Mouse (Mus musculus) MEL (cell line): Measurements from ENCODE around the gene Defb20. TPM values are rescaled to one million over a fixed set of nuclear protein-coding genes. Genes with fewer than 3 reads are reported as not detected.

Source experiments
- DNase-seq: peaks from one replicate; pipeline ENCODE4 v3.0.0; 2011; ENCODE audit warnings: low read depth, low spot score
- H3K27ac ChIP-seq: 2 replicates; pipeline ENCODE4 v1.5.1; 2012; ENCODE audit warnings: low read depth, mild to moderate bottlenecking, control low read depth, low read length, moderate library complexity; ENCODE audit not compliant: control insufficient read depth
- H3K27me3 ChIP-seq, 2 experiments: fragments of 150-350 bp in 1 of 2; sonication (generic) in 1 of 2; 2 replicates each; pipeline ENCODE4 v1.6.1; 2012; ENCODE audit warnings: low read length in 2 of 2, mild to moderate bottlenecking in 2 of 2, improper control_type of control experiment in 1 of 2, moderate library complexity in 1 of 2; ENCODE audit not compliant: insufficient read depth in 2 of 2, control insufficient read depth in 1 of 2
- H3K36me3 ChIP-seq, 2 experiments: 2 replicates each; pipeline ENCODE4 v1.6.1; 2012 to 2014; ENCODE audit warnings: low read length in 2 of 2, improper control_type of control experiment in 1 of 2, inconsistent platforms in 1 of 2, mild to moderate bottlenecking in 1 of 2; ENCODE audit not compliant: insufficient read depth in 2 of 2, control insufficient read depth in 1 of 2
- H3K4me1 ChIP-seq, 2 experiments: fragments of 150-350 bp in 1 of 2; sonication (generic) in 1 of 2; 2 replicates each; pipeline ENCODE4 v1.6.1; 2012; ENCODE audit warnings: low read length in 2 of 2, improper control_type of control experiment in 1 of 2, mild to moderate bottlenecking in 1 of 2; ENCODE audit not compliant: insufficient read depth in 2 of 2, control insufficient read depth in 1 of 2
- H3K4me3 ChIP-seq, 2 experiments: fragments of 150-350 bp in 1 of 2; sonication (generic) in 1 of 2; 2 replicates each; pipeline ENCODE4 v1.5.1; 2012; ENCODE audit warnings: low read depth in 2 of 2, low read length in 2 of 2, mild to moderate bottlenecking in 2 of 2, moderate library complexity in 2 of 2, control low read depth in 1 of 2, improper control_type of control experiment in 1 of 2; ENCODE audit not compliant: control insufficient read depth in 1 of 2, insufficient read depth in 1 of 2
- H3K79me2 ChIP-seq: 2 replicates; pipeline ENCODE4 v1.6.1; 2012; ENCODE audit warnings: mild to moderate bottlenecking, low read length, moderate library complexity; ENCODE audit not compliant: control insufficient read depth, poor library complexity, insufficient read depth
- H3K9ac ChIP-seq: 2 replicates; pipeline ENCODE4 v1.6.1; 2012; ENCODE audit warnings: low read depth, mild to moderate bottlenecking, control low read depth, low read length, moderate library complexity; ENCODE audit not compliant: control insufficient read depth, poor library complexity, severe bottlenecking
- H3K9me3 ChIP-seq: fragments of 150-350 bp; sonication (generic); replicated peaks from 2 replicates; pipeline ENCODE4 v1.6.1; 2012; ENCODE audit warnings: mild to moderate bottlenecking, low read length, improper control_type of control experiment, moderate library complexity; ENCODE audit not compliant: insufficient read depth
- BHLHE40 ChIP-seq: IDR thresholded peaks from 2 replicates; pipeline ENCODE4 v1.6.1; 2012; ENCODE audit warnings: low read depth, mild to moderate bottlenecking, inconsistent platforms, low read length, improper control_type of control experiment, borderline replicate concordance
- CHD1 ChIP-seq: IDR thresholded peaks from 2 replicates; pipeline ENCODE4 v1.6.1; 2012; ENCODE audit warnings: low read depth, mild to moderate bottlenecking, inconsistent platforms, low read length, improper control_type of control experiment
- ETS1 ChIP-seq: IDR thresholded peaks from 2 replicates; pipeline ENCODE4 v1.6.1; 2012; ENCODE audit warnings: low read depth, mild to moderate bottlenecking, inconsistent platforms, low read length, improper control_type of control experiment, moderate library complexity
- MAX ChIP-seq: IDR thresholded peaks from 2 replicates; pipeline ENCODE4 v1.6.1; 2011; ENCODE audit warnings: low read length, improper control_type of control experiment
- MEF2A ChIP-seq: IDR thresholded peaks from 2 replicates; pipeline ENCODE4 v1.6.1; 2014; ENCODE audit warnings: low read depth, mild to moderate bottlenecking, inconsistent platforms, low read length, improper control_type of control experiment; ENCODE audit not compliant: poor library complexity, insufficient replicate concordance, severe bottlenecking; ENCODE audit errors: extremely low read depth
- SIN3A ChIP-seq: IDR thresholded peaks from 2 replicates; pipeline ENCODE4 v1.6.1; 2012; ENCODE audit warnings: low read length, improper control_type of control experiment, inconsistent platforms
- USF2 ChIP-seq, 2 experiments: IDR thresholded peaks; 2 replicates each; pipeline ENCODE4 v1.6.1; 2011 to 2012; ENCODE audit warnings: improper control_type of control experiment in 2 of 2, low read length in 2 of 2, borderline replicate concordance in 1 of 2, inconsistent platforms in 1 of 2, low read depth in 1 of 2, mild to moderate bottlenecking in 1 of 2; ENCODE audit not compliant: insufficient read depth in 1 of 2
- ZNF384 ChIP-seq: IDR thresholded peaks from 2 replicates; pipeline ENCODE4 v1.6.1; 2012; ENCODE audit warnings: low read depth, mild to moderate bottlenecking, inconsistent platforms, low read length, improper control_type of control experiment
- polyA plus RNA-seq, 2 experiments: library from polyadenylated mRNA; stranded (reverse) in 1 of 2; unstranded in 1 of 2; fragments of >175 nt in 1 of 2; fragments of >200 nt in 1 of 2; gene quantifications; 2 replicates each; pipeline versions ENCODE4 v1.2.1 to v1.2.4; 2012; ENCODE audit warnings: low replicate concordance in 2 of 2, low read depth in 1 of 2; ENCODE audit not compliant: insufficient read length in 2 of 2, insufficient read depth in 1 of 2, missing spikeins in 1 of 2
- total RNA-seq: library from RNA; depleted of rRNA; stranded (reverse); fragments of 300-350 nt; gene quantifications from 2 replicates; pipeline ENCODE4 v1.2.3, GENCODE M21; 2012; rRNA removed

Gene Defb20
- total and polyA plus RNA-seq, 3 experiments, result not detected

DNA sequence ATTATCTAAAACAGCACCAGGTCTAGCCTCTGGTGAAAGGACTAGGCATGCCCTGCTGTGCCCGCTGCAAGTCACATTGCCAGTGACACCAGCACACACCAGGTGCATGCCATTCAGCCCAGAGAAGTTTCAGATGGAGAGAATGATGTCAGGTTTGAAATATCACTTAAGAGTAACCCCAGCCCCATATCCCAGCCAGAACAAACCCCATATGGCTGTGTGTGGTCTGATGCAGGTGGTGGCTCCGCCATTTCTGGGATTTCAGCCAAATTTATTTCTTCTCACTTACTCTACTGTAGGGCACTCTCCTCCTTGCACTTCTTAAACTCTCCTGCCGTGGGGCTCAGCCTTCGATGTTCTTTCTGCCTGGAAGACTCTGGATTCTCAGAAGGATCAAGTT lies 39.2 kb downstream of the Defb20 start:
- Histone ChIP-seq H3K27me3 (peaks cover 0 to 17% of the 10 kb centered on the region in 2 experiments), H3K36me3 (no peaks in the 10 kb centered on the region), H3K4me3 (no peak overlapping the region), H3K9me3 (no peaks in the 10 kb centered on the region), H3K4me1 (no peaks in the 10 kb centered on the region), H3K79me2 (no peaks in the 10 kb centered on the region), H3K9ac (no peak overlapping the region), H3K27ac (no peak overlapping the region)
- TF ChIP-seq CHD1 (no peak), ETS1 (no peak), MEF2A (no peak), ZNF384 (no peak), BHLHE40 (no peak)
- DNase-seq, result no peak

GRCm38 (mm10) chr2:152517981-152518380 lies 41.1 kb downstream of the Defb20 start, which contains the start of gene Defb28:
Gene Defb28 (plus strand): TSS chr2:152518255.
- Histone ChIP-seq H3K9me3 (no peaks in the 10 kb centered on the region), H3K27me3 (peaks cover 0 to 15% of the 10 kb centered on the region in 2 experiments), H3K4me1 (no peaks in the 10 kb centered on the region), H3K9ac (no peak within 1 kb of the TSS), H3K27ac (no peak within 1 kb of the TSS), H3K4me3 (no peak within 1 kb of the TSS), H3K79me2 (no peaks in the 10 kb centered on the region), H3K36me3 (no peaks in the 10 kb centered on the region)
- no peak for DNase-seq
- TF ChIP-seq USF2 (IDR thresholded peaks at IDR 0.05; ENCODE audit: borderline replicate concordance in 1 of 2, insufficient read depth in 1 of 2, low read depth in 1 of 2, low read length in 2 of 2) (no peak), MAX (no peak), SIN3A (no peak)

Other genes with a start within 250 kb of the Defb20 start
- 19.2 and 19.6 TPM in 2 replicates for gene Tbc1d20, start 183.2 kb upstream of the Defb20 start, total RNA-seq
- gene Tbc1d20, start 183.2 kb upstream of the Defb20 start, polyA plus RNA-seq, result 10 to 100 TPM in 1 of 2 experiments, not detected in 1; 31.4 TPM
- gene Rbck1, start 144.4 kb upstream of the Defb20 start, total RNA-seq, result 84.9 and 90.9 TPM in 2 replicates
- gene Rbck1, start 144.4 kb upstream of the Defb20 start, polyA plus RNA-seq, result 100 to 1,000 TPM in 1 of 2 experiments, 10 to 100 TPM in 1; 92.1 to 162 TPM
- 6.1 and 62.9 TPM in 2 replicates for gene Trib3, start 133.0 kb upstream of the Defb20 start, total RNA-seq
- gene Trib3, start 133.0 kb upstream of the Defb20 start, polyA plus RNA-seq, result 10 to 100 TPM in 1 of 2 experiments, not detected in 1; 34.9 TPM
- gene Nrsn2, start 100.4 kb upstream of the Defb20 start, total RNA-seq, result not detected in 2 replicates
- not detected for gene Nrsn2, start 100.4 kb upstream of the Defb20 start, polyA plus RNA-seq
- 1.5 and 2.0 TPM in 2 replicates for gene Sox12, start 79.0 kb upstream of the Defb20 start, total RNA-seq
- 10 to 100 TPM in 1 of 2 experiments, not detected in 1; 24.7 TPM for gene Sox12, start 79.0 kb upstream of the Defb20 start, polyA plus RNA-seq
- gene Zcchc3, start 62.0 kb upstream of the Defb20 start, total RNA-seq, result 5.1 and 5.7 TPM in 2 replicates
- gene Zcchc3, start 62.0 kb upstream of the Defb20 start, polyA plus RNA-seq, result 10 to 100 TPM in 1 of 2 experiments, not detected in 1; 12.1 TPM
- 0.08 and 0.13 TPM in 2 replicates for gene 6820408C15Rik, start 61.5 kb upstream of the Defb20 start, total RNA-seq
- under 1 TPM in 1 of 2 experiments, not detected in 1; 0.31 TPM for gene 6820408C15Rik, start 61.5 kb upstream of the Defb20 start, polyA plus RNA-seq
- not detected in 2 replicates for gene Defb23, start 12.4 kb upstream of the Defb20 start, total RNA-seq
- gene Defb23, start 12.4 kb upstream of the Defb20 start, polyA plus RNA-seq, result not detected
- not detected in 2 replicates for gene Defb22, start 13.1 kb downstream of the Defb20 start, total RNA-seq
- gene Defb22, start 13.1 kb downstream of the Defb20 start, polyA plus RNA-seq, result not detected
- not detected in 2 replicates for gene Defb26, start 34.6 kb downstream of the Defb20 start, total RNA-seq
- not detected for gene Defb26, start 34.6 kb downstream of the Defb20 start, polyA plus RNA-seq
- gene Defb28, start 41.2 kb downstream of the Defb20 start, total RNA-seq, result not detected in 2 replicates
- gene Defb28, start 41.2 kb downstream of the Defb20 start, polyA plus RNA-seq, result not detected
- not detected in 2 replicates for gene Defb29, start 63.0 kb downstream of the Defb20 start, total RNA-seq
- gene Defb29, start 63.0 kb downstream of the Defb20 start, polyA plus RNA-seq, result not detected
- gene Gm17416, start 92.3 kb downstream of the Defb20 start, total RNA-seq, result not detected in 2 replicates
- not detected for gene Gm17416, start 92.3 kb downstream of the Defb20 start, polyA plus RNA-seq
- not detected in 2 replicates for gene Defb21, start 95.7 kb downstream of the Defb20 start, total RNA-seq
- gene Defb21, start 95.7 kb downstream of the Defb20 start, polyA plus RNA-seq, result not detected
- not detected in 2 replicates for gene Defb19, start 103.2 kb downstream of the Defb20 start, total RNA-seq
- not detected for gene Defb19, start 103.2 kb downstream of the Defb20 start, polyA plus RNA-seq
- not detected in 2 replicates for gene Defb45, start 122.3 kb downstream of the Defb20 start, total RNA-seq
- not detected for gene Defb45, start 122.3 kb downstream of the Defb20 start, polyA plus RNA-seq
- gene Defb36, start 127.3 kb downstream of the Defb20 start, total RNA-seq, result not detected in 2 replicates
- gene Defb36, start 127.3 kb downstream of the Defb20 start, polyA plus RNA-seq, result not detected
- gene Defb25, start 146.0 kb downstream of the Defb20 start, total RNA-seq, result not detected in 2 replicates
- gene Defb25, start 146.0 kb downstream of the Defb20 start, polyA plus RNA-seq, result not detected
- not detected in 2 replicates for gene Rem1, start 149.9 kb downstream of the Defb20 start, total RNA-seq
- gene Rem1, start 149.9 kb downstream of the Defb20 start, polyA plus RNA-seq, result not detected
- 73.8 and 82.7 TPM in 2 replicates for gene H13, start 192.4 kb downstream of the Defb20 start, total RNA-seq
- 100 to 1,000 TPM; 139 to 421 TPM for gene H13, start 192.4 kb downstream of the Defb20 start, polyA plus RNA-seq
- 1.6 and 2.7 TPM in 2 replicates for gene Mcts2, start 210.0 kb downstream of the Defb20 start, total RNA-seq
- gene Mcts2, start 210.0 kb downstream of the Defb20 start, polyA plus RNA-seq, result 1 to 10 TPM in 1 of 2 experiments, not detected in 1; 3.0 TPM